Mouse (Mus musculus): Measurements from ENCODE around the gene Vamp8. TPM values are rescaled to one million over a fixed set of nuclear protein-coding genes. Genes with fewer than 3 reads are reported as not detected.

Gene Vamp8
- polyA plus RNA-seq, 1 experiment from 2014 or later = 344 TPM

DNA sequence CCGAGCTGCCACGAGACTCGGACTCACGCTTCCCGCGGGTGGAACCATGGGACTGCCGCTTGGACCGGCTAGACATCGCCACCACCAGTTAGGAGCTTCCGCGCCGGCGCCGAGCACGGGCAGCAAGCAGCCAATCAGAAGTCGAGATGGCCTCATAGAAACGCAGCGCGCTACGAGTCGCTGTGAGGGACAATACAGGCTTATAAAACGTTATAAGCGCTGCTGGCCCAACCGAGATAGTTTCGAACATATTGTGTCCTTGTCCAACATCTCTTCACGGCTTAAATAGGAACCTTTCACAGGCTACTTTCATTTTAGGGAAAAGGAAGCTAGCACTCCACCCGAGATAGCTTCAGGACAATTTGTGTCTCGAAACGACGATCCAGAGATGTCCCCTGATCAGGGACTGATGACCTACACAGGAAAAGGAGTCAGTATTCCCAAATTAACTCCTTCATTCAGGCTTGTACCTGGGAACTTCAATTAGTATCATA lies 45.4 kb downstream of the Vamp8 start, which contains the start of gene Usp39:
Gene Usp39, minus strand, starts transcription at position 111 of the 494 bp plus-strand sequence.
- peak within 1 kb of the TSS; percentile 57 for H3K27ac ChIP-seq
- 0% methylated on average over 30 of the region's 30 CpGs for WGBS (ENCODE audit: missing documents)
- 0 out of 2 replicates have a peak, but pooled peaks cover under 1% of the 10 kb centered on the region for H3K36me3 ChIP-seq (ENCODE audit: inconsistent target)
- H3K4me3 ChIP-seq (ENCODE audit: inconsistent target) = peak within 1 kb of the TSS; percentile 53
- peaks cover 58% of the 10 kb centered on the region for H3K79me2 ChIP-seq (ENCODE audit: inconsistent target)

GRCm38 (mm10) chr6:72344396-72345073 lies 46.0 kb downstream of the Vamp8 start:
- H3K27ac ChIP-seq = no peak overlapping the region
- under 1% methylated on average over 41 of the region's 42 CpGs for WGBS (ENCODE audit: missing documents)

GRCm38 (mm10) chr6:72340481-72340880 lies 50.0 kb downstream of the Vamp8 start:
- H3K79me2 ChIP-seq (ENCODE audit: inconsistent target) = peaks cover 42% of the 10 kb centered on the region
- peaks cover 43% of the 10 kb centered on the region for H3K36me3 ChIP-seq (ENCODE audit: inconsistent target)
- 84% methylated on average over 2 of the region's 2 CpGs for WGBS (ENCODE audit: missing documents)
- H3K27ac ChIP-seq = no peak overlapping the region
- no peak overlapping the region for H3K4me3 ChIP-seq (ENCODE audit: inconsistent target)

More at GRCm38 (mm10) chr6:72344396-72345073, 46.0 kb downstream of the Vamp8 start:
- peak overlapping the region; percentile 53 for H3K4me3 ChIP-seq (ENCODE audit: inconsistent target)
- peaks cover 58% of the 10 kb centered on the region for H3K79me2 ChIP-seq (ENCODE audit: inconsistent target)
- peaks cover 3% of the 10 kb centered on the region; the same call in 1 of the 2 replicates for H3K36me3 ChIP-seq (ENCODE audit: inconsistent target)

Other genes starting within 250 kb of the Vamp8 start
- gene Atoh8, start 155.1 kb downstream of the Vamp8 start, polyA plus RNA-seq (2018) = not detected in 3 replicates
- gene Sftpb, start 86.1 kb downstream of the Vamp8 start, polyA plus RNA-seq (2018) = not detected in 3 replicates
- 22.3 to 31.3 TPM (median 30.3 TPM) in 3 replicates for gene Usp39, start 45.5 kb downstream of the Vamp8 start, polyA plus RNA-seq (2018)
- gene 0610030E20Rik, start 43.4 kb downstream of the Vamp8 start, polyA plus RNA-seq (2018) = 16.4 to 24.8 TPM (median 19.7 TPM) in 3 replicates
- 6.8 to 10.9 TPM (median 8.2 TPM) in 3 replicates for gene Tmem150a, start 35.3 kb downstream of the Vamp8 start, polyA plus RNA-seq (2018)
- gene Rnf181, start 23.7 kb downstream of the Vamp8 start, polyA plus RNA-seq (2018) = 78.5 to 103 TPM (median 89.0 TPM) in 3 replicates
- gene Vamp5, start 10.2 kb downstream of the Vamp8 start, polyA plus RNA-seq (2018) = 4.9 to 8.1 TPM (median 6.9 TPM) in 3 replicates
- gene Ggcx, start 23.6 kb upstream of the Vamp8 start, polyA plus RNA-seq (2018) = 7.0 to 9.8 TPM (median 7.8 TPM) in 3 replicates
- 97.5 to 182 TPM (median 98.5 TPM) in 3 replicates for gene Mat2a, start 48.9 kb upstream of the Vamp8 start, polyA plus RNA-seq (2018)
- gene Sh2d6, start 131.0 kb upstream of the Vamp8 start, polyA plus RNA-seq (2018) = 0.20 to 0.46 TPM (median 0.26 TPM) in 3 replicates
- 672 to 1,184 TPM (median 744 TPM) in 3 replicates for gene Capg, start 153.7 kb upstream of the Vamp8 start, polyA plus RNA-seq (2018)
- gene Elmod3, start 207.7 kb upstream of the Vamp8 start, polyA plus RNA-seq (2018) = 5.0 to 8.4 TPM (median 7.3 TPM) in 3 replicates
- 6.6 to 12.3 TPM (median 8.4 TPM) in 3 replicates for gene Retsat, start 207.8 kb upstream of the Vamp8 start, polyA plus RNA-seq (2018)
- gene Tgoln1, start 226.3 kb upstream of the Vamp8 start, polyA plus RNA-seq (2018) = 90.8 to 106 TPM (median 102 TPM) in 3 replicates

Data from macrophage (primary cell).